Mouse (Mus musculus) retina, postnatal 1 day (tissue): ENCODE results near the gene Icam1.
A peak's percentile ranks its signal among the peaks of the same experiment; 100 is the strongest.
"Not testable (repeated sequence)": the region's sequence is repeated elsewhere in the genome, so short reads cannot be mapped to it uniquely, and the experiment has no call there.

Source experiments
- DNase-seq: peaks from one replicate; pipeline ENCODE4 v3.0.0-alpha.2; 2012

Gene Icam1

DNA sequence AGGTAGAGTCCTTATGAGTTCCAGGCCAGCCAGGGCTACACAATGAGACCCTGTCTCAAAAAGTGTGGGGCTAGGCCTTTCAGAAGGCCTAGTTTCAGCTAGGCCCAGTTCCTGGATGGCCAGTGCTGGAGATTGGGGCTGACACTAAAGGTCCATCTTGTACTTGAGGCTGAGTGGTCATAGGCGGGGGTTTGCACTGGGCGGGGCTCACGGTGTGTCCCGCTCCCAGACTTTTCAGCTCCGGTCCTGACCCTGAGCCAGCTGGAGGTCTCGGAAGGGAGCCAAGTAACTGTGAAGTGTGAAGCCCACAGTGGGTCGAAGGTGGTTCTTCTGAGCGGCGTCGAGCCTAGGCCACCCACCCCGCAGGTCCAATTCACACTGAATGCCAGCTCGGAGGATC is 11.1 kb downstream of the Icam1 start:
- no peak for DNase-seq

GRCm38 (mm10) chr9:21027774-21028290 is 12.0 kb downstream of the Icam1 start:
- DNase-seq, result peak; percentile 49

DNA sequence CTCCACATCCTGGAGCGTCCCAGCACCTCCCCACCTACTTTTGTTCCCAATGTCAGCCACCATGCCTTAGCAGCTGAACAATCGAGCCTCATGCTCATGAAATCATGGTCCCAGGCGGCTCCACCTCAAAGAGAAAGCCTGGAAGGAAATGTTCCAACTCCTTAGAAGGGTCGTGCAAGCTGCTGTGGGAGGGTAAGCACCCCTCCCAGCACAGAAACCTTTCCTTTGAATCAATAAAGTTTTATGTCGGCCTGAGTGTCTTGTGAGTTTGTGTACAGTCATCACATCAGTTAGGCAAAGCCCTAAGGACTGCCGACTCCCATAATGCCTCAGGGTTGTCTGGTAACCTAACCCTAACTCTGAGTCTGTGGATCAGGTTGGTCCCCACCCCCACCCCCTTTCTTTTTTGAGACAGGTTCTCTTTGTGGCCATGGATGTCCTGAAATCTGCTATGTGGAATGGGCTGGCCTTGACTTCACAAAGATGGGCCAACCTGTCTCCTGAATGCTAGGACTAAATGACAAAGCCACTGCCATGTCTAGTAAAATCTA is 12.8 kb downstream of the Icam1 start:
- DNase-seq, result no peak

GRCm38 (mm10) chr9:21029291-21030054 is 13.7 kb downstream of the Icam1 start, which contains the start of gene Icam4:
Gene Icam4 (plus strand): TSS chr9:21029373.
- DNase-seq, result peak; percentile 87

GRCm38 (mm10) chr9:21030055-21030600 is 14.3 kb downstream of the Icam1 start:
- DNase-seq, result no peak

DNA sequence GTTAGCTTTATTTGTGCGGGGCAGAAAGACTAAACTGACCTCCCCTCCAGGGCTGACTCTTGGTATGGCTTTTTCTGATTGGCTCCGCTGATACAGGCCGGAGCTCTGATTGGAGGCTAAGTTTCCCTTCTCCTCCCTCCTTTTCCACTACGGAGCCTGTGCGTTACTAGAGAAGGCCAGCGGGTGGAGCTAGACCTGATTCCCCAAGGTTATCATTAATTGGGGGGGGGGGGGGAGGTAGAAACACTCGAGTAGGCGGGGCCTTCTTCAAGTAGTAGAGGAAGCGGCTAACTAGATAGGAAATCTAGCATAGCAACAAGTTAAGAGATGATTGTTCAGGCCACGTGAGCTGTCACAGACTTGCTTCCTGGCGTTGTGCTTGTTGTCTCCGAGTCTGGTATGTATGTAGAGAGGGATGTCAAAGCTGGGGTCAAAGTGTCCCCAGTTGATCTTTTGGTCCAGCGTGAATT is 15.0 kb downstream of the Icam1 start:
- DNase-seq, result peak; percentile 94

- DNase-seq, result peak; percentile 72
Observed at GRCm38 (mm10) chr9:21031251-21031895, 15.6 kb downstream of the Icam1 start.

DNA sequence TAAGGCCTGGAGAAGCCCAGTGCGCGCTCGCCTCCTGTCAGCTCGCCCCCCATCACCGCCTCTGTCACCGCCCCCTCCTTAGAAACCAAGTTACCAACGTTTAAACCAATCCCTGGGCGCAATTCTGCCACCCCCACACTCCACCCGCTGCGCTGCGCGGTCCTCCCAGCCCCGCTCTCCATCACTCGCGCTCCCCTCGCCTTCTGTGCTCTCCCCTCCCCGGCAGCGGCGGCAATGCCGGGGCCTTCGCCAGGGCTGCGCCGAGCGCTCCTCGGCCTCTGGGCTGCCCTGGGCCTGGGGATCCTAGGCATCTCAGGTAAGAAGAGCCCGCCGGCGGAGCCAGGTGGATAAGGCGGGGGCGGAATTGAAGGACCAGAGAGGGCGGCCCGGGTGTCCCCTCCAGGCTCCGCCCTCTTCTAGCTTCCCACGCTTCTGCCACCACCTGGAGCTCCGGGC is 16.1 kb downstream of the Icam1 start, which contains the start of gene Icam5:
Gene Icam5, plus strand, starts transcription at position 178 of the 456 bp plus-strand sequence.
- no peak for DNase-seq

GRCm38 (mm10) chr9:21032491-21032890 is 16.7 kb downstream of the Icam1 start:
- DNase-seq, result no peak

GRCm38 (mm10) chr9:21033136-21033535 is 17.4 kb downstream of the Icam1 start:
- DNase-seq, result peak; percentile 90

GRCm38 (mm10) chr9:21034481-21035085 is 18.8 kb downstream of the Icam1 start:
- DNase-seq, result peak; percentile 53

GRCm38 (mm10) chr9:21035586-21035985 is 19.8 kb downstream of the Icam1 start:
- no peak for DNase-seq

- DNase-seq, result no peak
Observed at GRCm38 (mm10) chr9:21036161-21036560, 20.4 kb downstream of the Icam1 start.

GRCm38 (mm10) chr9:21036666-21037065 is 20.9 kb downstream of the Icam1 start:
- no peak for DNase-seq

GRCm38 (mm10) chr9:21037481-21037891 is 21.7 kb downstream of the Icam1 start:
- DNase-seq, result peak; percentile 87

- DNase-seq, result no peak
Observed at GRCm38 (mm10) chr9:21039779-21040178, 24.0 kb downstream of the Icam1 start.

DNA sequence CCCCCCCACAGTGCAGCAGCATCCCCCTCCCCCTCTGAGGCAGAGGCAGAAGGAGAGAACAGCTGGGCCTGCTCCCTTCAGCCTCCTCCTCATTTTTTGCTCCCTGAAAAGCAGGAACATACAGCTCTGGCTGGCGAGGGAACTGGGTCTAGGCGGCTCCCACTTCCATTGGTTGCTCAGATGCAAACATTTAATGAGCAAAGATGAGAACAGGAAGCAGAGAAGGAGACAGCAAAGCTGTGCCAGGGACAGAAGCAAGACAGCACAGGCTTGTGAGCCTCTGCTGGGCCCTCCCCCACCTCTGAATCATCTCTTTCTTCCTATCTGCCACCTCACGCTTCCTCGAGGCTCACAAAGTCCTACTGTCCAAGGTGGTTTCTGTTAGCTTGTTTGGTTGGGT is 25.5 kb downstream of the Icam1 start:
- DNase-seq, result no peak

GRCm38 (mm10) chr9:21043563-21043962 is 27.8 kb downstream of the Icam1 start:
- no peak for DNase-seq

DNA sequence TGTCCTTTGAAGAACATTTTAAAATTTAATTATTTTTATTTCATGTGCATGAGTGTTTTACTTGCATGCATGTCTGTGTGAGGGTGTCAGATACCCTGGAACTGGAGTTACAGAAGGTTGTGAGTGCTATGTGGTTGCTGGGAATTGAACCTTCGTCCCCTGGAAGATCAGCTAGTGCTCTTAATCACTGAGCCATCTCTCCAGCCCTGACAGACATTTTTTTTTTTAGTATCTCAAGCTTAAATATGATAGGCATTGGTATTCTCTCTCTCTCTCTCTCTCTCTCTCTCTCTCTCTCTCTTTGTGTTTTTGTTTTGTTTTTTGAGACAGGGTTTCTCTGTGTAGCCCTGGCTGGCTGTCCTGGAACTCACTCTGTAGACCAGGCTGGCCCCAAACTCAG is 29.0 kb downstream of the Icam1 start:
- not testable (repeated sequence) for DNase-seq

GRCm38 (mm10) chr9:21045235-21045634 is 29.4 kb downstream of the Icam1 start:
- DNase-seq, result no peak

- no peak for DNase-seq
Observed at GRCm38 (mm10) chr9:21051578-21051977, 35.8 kb downstream of the Icam1 start.

- no peak for DNase-seq
Observed at GRCm38 (mm10) chr9:21062928-21063327, 47.1 kb downstream of the Icam1 start.
